Mouse (Mus musculus) hindbrain, postnatal 0 days (tissue): Measurements from ENCODE around the gene Kif28. TPM values are rescaled to one million over a fixed set of nuclear protein-coding genes. Genes with fewer than 3 reads are reported as not detected.

ENCODE experiments used
- ATAC-seq: fragments of 200-750 bp; cut with Nextera tagmentation; 2 replicates; pipeline ENCODE4 v1.8.0; 2017; ENCODE audit warnings: mild to moderate bottlenecking, moderate TSS enrichment, moderate library complexity
- DNase-seq: peaks from one replicate; pipeline ENCODE4 v3.0.0-alpha.2; 2015; ENCODE audit warnings: low spot score
- H3K27ac ChIP-seq: fragments of 300-500 bp; sonication (generic); 2 replicates; pipeline ENCODE4 v1.5.1; 2014; ENCODE audit warnings: mild to moderate bottlenecking
- H3K27me3 ChIP-seq: fragments of 300-500 bp; sonication (generic); 2 replicates; pipeline ENCODE4 v1.6.1; 2014; ENCODE audit warnings: low read length, mixed read lengths; ENCODE audit not compliant: insufficient read depth
- H3K36me3 ChIP-seq: fragments of 300-500 bp; sonication (generic); 2 replicates; pipeline ENCODE4 v1.6.1; 2014; ENCODE audit warnings: low read length, mixed read lengths; ENCODE audit not compliant: insufficient read depth
- H3K4me1 ChIP-seq: fragments of 300-500 bp; sonication (generic); 2 replicates; pipeline ENCODE4 v1.6.1; 2014; ENCODE audit warnings: antibody characterized with exemption, low read length, mixed read lengths; ENCODE audit not compliant: insufficient read depth
- H3K4me2 ChIP-seq: fragments of 300-500 bp; sonication (generic); 2 replicates; pipeline ENCODE4 v1.6.1; 2014; ENCODE audit warnings: low read depth, mild to moderate bottlenecking, low read length, moderate library complexity, mixed read lengths
- H3K4me3 ChIP-seq: fragments of 300-500 bp; sonication (generic); 2 replicates; pipeline ENCODE4 v1.5.1; 2014; ENCODE audit warnings: low read length
- H3K9ac ChIP-seq: fragments of 300-500 bp; sonication (generic); replicated peaks from 2 replicates; pipeline ENCODE4 v1.6.1; 2014; ENCODE audit warnings: mild to moderate bottlenecking, low read length, moderate library complexity, mixed read lengths
- H3K9me3 ChIP-seq: fragments of 300-500 bp; sonication (generic); 2 replicates; pipeline ENCODE4 v1.6.1; 2016; ENCODE audit warnings: low read length, mixed read lengths
- CTCF ChIP-seq: IDR thresholded peaks from 2 replicates; pipeline ENCODE4 v1.5.1; 2016; ENCODE audit warnings: antibody characterized with exemption, control low read depth, low read depth
- whole genome bisulfite sequencing: fragments of 180-500 bp; shearing (Covaris S2); extraction: QIAGEN DNeasy Blood & Tissue Kit; methylation state at CpG from one replicate; pipeline ENCODE4 v1.1.7; 2014; 5-methylcytosine and 5-hydroxymethylcytosine counted together
- polyA plus RNA-seq: library from polyadenylated mRNA; unstranded; fragments of >200 nt; fragmentation: Nextera tagmentation; extraction: Ambion mirVana; gene quantifications from 2 replicates; pipeline ENCODE4 v1.2.1, GENCODE M21; 2015
- total RNA-seq: library from RNA; depleted of rRNA; stranded (reverse); fragments of >200 nt; gene quantifications from 2 replicates; pipeline ENCODE4 v1.2.3, GENCODE M21; 2014

Kif28 gene
- total and polyA plus RNA-seq, 2 experiments from 2014 or later: 0.06 TPM; not detected in 1

DNA sequence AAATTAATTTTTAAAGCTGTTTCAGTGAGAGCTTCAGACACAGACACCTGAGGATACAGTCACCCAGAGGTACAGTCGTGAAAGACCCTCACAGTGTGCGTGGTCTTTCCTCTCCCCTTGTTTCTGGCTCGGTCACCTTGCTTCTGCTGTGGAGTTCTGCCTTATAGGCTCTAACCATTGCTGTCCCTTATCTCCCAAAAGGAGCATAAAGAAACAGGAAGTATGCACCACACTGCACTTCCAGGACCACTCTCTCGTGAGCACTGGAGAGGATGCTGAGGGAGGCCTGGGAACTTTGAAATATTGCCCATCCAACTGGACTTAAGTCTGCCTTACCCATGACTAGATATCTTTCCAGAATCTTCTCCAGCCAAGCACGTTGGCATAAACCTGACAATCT, 34.3 kb downstream of the Kif28 start:
- no peak overlapping the region for H3K4me3 ChIP-seq
- no peak for ATAC-seq

DNA sequence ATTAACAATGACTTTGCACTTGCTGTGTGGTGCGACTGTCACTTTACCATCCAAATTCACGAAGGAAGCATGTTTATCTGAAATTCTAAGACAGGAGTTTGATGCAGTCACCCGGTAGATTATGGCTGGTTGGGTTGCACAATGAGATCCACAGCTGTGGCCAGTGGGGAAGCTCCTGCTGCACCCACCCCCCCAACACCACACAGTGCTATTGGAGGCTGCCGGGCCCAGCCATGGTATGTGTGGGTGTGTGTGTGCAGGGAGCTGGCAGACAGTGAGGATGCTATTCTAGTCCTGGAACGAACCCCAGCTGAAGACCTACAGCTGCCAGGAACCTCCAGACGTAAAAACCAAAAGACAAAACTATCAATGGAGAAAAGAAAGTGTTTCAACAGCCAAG, 35.7 kb downstream of the Kif28 start:
- Histone ChIP-seq H3K4me1 (no peaks in the 10 kb centered on the region), H3K9me3 (no peaks in the 10 kb centered on the region), H3K36me3 (no peaks in the 10 kb centered on the region), H3K27me3 (no peaks in the 10 kb centered on the region), H3K27ac (no peak overlapping the region), H3K4me3 (no peak overlapping the region), H3K4me2 (no peak overlapping the region), H3K9ac (no peak overlapping the region)
- WGBS: 68% methylated on average over 6 of the region's 6 CpGs
- no peak for TF ChIP-seq CTCF
- ATAC-seq (peak; percentile 70; the same call in 1 of the 2 replicates), DNase-seq (no peak)

More for the DNA sequence above, 34.3 kb downstream of the Kif28 start:
- no peaks in the 10 kb centered on the region for H3K27me3 ChIP-seq
- H3K4me1 ChIP-seq: no peaks in the 10 kb centered on the region
- no peak for DNase-seq
- H3K9me3 ChIP-seq: no peaks in the 10 kb centered on the region
- no peak for TF ChIP-seq CTCF
- H3K27ac ChIP-seq: no peak overlapping the region
- no peaks in the 10 kb centered on the region for H3K36me3 ChIP-seq
- WGBS: 94% methylated on average over 5 of the region's 5 CpGs
- no peak overlapping the region for H3K4me2 ChIP-seq
- no peak overlapping the region for H3K9ac ChIP-seq

DNA sequence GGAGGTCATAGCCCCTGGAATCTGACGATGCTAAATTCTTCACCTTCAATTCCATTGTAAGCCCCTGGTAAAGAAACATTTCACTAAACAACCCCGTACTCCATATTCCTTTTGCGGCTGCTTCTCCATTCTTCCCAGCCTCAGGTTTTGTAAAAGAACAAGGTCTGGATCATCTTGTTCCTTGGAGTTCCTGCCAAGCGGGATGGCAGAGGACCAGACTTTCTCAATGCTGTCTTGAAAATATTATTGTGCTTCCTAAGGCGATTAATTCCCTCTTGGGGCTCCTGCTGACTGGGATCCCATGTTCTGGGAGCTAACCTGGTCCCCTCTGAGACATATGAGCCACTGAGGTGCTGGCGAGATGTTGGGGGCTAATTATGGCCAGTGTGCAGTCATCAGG, 39.9 kb downstream of the Kif28 start:
- H3K27me3 ChIP-seq: no peaks in the 10 kb centered on the region
- ATAC-seq: no peak
- DNase-seq: no peak
- H3K4me2 ChIP-seq: no peak overlapping the region
- 75% methylated on average over 6 of the region's 6 CpGs for WGBS
- H3K4me3 ChIP-seq: no peak overlapping the region
- H3K9ac ChIP-seq: no peak overlapping the region
- H3K9me3 ChIP-seq: no peaks in the 10 kb centered on the region
- no peaks in the 10 kb centered on the region for H3K36me3 ChIP-seq
- no peak for TF ChIP-seq CTCF
- H3K27ac ChIP-seq: no peak overlapping the region
- no peaks in the 10 kb centered on the region for H3K4me1 ChIP-seq

DNA sequence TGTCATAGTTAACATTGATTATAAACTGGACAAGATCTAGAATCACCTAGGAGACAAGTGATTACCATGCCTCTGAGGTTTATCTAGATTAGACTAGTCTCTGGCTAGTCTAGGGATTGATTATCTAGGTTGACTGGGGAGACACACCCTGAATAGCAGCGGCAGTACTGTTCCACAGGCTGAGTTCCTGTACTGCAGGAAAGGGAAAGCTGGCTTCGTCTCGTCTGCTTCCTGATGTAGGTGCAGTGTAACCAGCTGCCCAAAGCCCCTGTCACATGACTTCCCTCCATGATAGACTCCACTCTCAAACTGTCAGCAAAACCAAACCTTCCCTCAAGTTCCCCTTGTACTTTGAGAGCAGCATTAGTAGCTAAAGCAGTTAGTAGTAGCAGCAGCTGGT, 40.9 kb downstream of the Kif28 start:
- Histone ChIP-seq H3K9me3 (no peaks in the 10 kb centered on the region), H3K27ac (no peak overlapping the region), H3K4me2 (no peak overlapping the region), H3K4me3 (no peak overlapping the region), H3K27me3 (no peaks in the 10 kb centered on the region), H3K4me1 (no peaks in the 10 kb centered on the region), H3K9ac (no peak overlapping the region), H3K36me3 (no peaks in the 10 kb centered on the region)
- no peak for TF ChIP-seq CTCF
- ATAC-seq (no peak), DNase-seq (no peak)
- 87% methylated on average over 3 of the region's 3 CpGs for WGBS

DNA sequence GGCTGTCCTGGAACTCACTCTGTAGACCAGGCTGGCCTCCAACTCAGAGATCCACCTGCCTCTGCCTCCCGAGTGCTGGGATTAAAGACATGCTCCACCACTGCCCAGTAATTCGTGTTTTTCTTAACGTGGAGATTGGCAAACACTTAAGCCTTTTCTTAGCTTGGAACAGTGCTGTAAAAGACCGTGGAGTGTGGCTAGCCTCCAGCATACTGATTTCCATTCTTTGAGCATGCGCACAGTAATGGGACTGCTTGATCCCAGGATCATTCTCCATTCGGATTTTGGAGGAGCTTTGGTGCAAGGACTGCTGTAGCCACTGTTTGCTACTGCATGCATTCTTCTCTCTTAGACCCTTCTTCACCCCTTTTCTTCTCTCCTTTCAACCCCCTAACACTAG, 55.6 kb downstream of the Kif28 start:
- no peak for TF ChIP-seq CTCF
- H3K4me1 ChIP-seq: no peaks in the 10 kb centered on the region
- no peaks in the 10 kb centered on the region for H3K9me3 ChIP-seq
- H3K4me2 ChIP-seq: no peak overlapping the region
- WGBS: 52% methylated on average over 6 of the region's 6 CpGs
- no peak for ATAC-seq
- H3K36me3 ChIP-seq: peaks cover 23% of the 10 kb centered on the region; the same call in 1 of the 2 replicates
- no peaks in the 10 kb centered on the region for H3K27me3 ChIP-seq
- no peak overlapping the region for H3K27ac ChIP-seq
- no peak overlapping the region for H3K4me3 ChIP-seq
- no peak for DNase-seq
- no peak overlapping the region for H3K9ac ChIP-seq

DNA sequence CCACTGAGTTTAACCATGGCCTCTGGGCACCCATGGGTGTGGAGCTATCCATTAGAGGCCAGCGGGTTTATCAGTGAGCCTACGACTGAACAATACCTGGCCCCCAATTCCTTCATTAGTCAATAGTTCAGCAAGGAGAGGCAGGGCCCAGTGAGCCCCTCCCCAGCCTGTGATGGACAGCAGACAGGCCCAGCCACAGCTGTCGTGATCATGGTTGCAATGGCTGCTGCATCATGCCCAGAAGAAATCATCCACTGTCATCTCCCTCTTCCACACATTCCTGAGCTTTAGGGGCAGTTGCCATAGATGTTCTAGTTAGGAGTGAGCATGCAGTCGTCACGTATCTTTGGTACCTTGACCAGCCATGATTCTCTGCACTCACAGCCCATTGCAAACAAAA, 56.2 kb downstream of the Kif28 start:
- Histone ChIP-seq H3K4me1 (no peaks in the 10 kb centered on the region), H3K36me3 (peaks cover 25% of the 10 kb centered on the region; the same call in 1 of the 2 replicates), H3K9ac (no peak overlapping the region), H3K9me3 (no peaks in the 10 kb centered on the region), H3K4me2 (no peak overlapping the region), H3K27ac (no peak overlapping the region), H3K4me3 (no peak overlapping the region), H3K27me3 (no peaks in the 10 kb centered on the region)
- TF ChIP-seq CTCF: no peak
- ATAC-seq (no peak), DNase-seq (no peak)
- 55% methylated on average over 5 of the region's 5 CpGs for whole genome bisulfite sequencing

DNA sequence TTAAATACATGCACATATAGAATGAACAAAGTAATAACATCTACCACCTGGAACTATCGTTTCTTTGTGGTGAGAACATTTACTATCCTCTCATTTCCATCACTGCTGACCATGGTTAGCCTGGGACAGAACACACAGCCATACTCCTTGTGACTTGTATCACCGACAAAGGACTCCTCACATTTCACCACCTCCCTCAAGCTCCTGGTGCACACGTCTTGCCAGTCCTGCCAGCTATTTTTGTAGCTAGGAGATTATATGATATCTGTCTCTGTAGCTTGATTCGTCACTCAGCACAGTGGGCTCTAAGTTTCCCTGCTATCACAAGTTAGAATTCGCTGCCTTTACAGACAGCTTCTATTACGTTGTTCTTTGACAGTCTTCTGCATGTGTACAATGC, 56.7 kb downstream of the Kif28 start:
- Histone ChIP-seq H3K9me3 (no peaks in the 10 kb centered on the region), H3K4me2 (no peak overlapping the region), H3K36me3 (peaks cover 27% of the 10 kb centered on the region; the same call in 1 of the 2 replicates), H3K9ac (no peak overlapping the region), H3K27me3 (no peaks in the 10 kb centered on the region), H3K27ac (no peak overlapping the region), H3K4me1 (no peaks in the 10 kb centered on the region), H3K4me3 (no peak overlapping the region)
- no peak for DNase-seq
- no peak for ATAC-seq
- WGBS: 84% methylated on average over 6 of the region's 6 CpGs
- no peak for TF ChIP-seq CTCF
